In the genomic region with DNA sequence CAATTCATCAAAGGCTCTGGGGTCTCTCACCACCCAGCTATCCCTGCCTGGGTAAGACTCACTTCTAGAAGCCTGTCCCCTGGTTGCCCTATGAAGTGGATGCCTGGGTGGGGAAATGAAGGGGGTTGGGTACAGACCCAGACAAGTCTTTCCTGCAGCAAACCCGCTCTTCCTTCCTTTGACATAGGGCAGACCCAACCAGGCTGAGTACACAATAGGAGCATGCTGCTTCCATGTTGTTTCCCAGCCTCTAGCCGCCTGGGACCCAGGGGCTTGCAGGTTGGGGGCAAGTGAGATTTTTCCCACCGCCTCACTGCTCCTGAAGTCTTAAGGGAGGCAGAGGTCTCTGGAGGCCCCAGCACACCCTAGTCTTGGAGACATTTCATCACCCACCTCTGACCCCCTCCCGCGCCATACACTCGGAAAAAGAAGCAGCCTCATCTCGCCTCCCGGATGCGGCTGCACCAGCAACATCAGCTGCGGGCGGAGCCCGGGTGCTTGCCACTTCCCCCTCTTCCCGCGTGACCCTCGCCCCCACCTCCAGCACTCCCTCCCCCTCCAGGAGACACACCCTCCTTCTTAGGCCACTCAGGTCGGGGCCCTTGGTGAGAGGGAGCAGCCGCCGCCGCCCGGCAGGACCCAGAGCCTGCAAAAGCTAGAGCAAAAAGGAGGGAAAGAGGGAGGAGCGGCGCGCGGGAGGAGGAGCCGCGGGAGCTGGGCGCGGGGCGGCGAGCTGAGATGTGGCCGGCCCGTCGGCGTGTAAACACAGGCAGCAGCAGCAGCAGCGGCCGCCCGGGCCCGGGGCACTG, we compare ENCODE assay signal across 1 mouse cellular context.
A peak's percentile ranks its signal among the peaks of the same experiment; 100 is the strongest.
TF ChIP-seq lines count a peak whose summit lies in the region.

A gene (plus strand): TSS at position 746 of the 809 bp plus-strand sequence.

TF ChIP-seq in CH12.LX, 34 proteins besides CTCF, POLR2A, EP300 and RAD21:
- no peak for TF ChIP-seq KAT2A (IDR thresholded peaks at IDR 0.05; ENCODE audit: insufficient replicate concordance, low read length)
- no peak for TF ChIP-seq IRF4 (IDR thresholded peaks at IDR 0.05; ENCODE audit: low read depth, low read length)
- no peak for TF ChIP-seq ZKSCAN1 (IDR thresholded peaks at IDR 0.05; ENCODE audit: borderline replicate concordance, low read depth, low read length)
- TF ChIP-seq TCF12 (IDR thresholded peaks at IDR 0.05; ENCODE audit: low read depth, low read length) = no peak
- TF ChIP-seq NELFE (IDR thresholded peaks at IDR 0.05; ENCODE audit: low read depth, low read length) = no peak
- no peak for TF ChIP-seq SIN3A (IDR thresholded peaks at IDR 0.05; ENCODE audit: low read length)
- TF ChIP-seq BHLHE40 (IDR thresholded peaks at IDR 0.05; ENCODE audit: low read depth, low read length) = peak; percentile 24; the same call in 1 of the 2 replicates
- TF ChIP-seq ZMIZ1 (IDR thresholded peaks at IDR 0.05; ENCODE audit: low read depth, low read length) = no peak
- peak; percentile 34 for TF ChIP-seq USF1 (IDR thresholded peaks at IDR 0.05; ENCODE audit: low read depth, low read length)
- no peak for TF ChIP-seq NRF1 (IDR thresholded peaks at IDR 0.05; ENCODE audit: low read depth, low read length)
- peak; percentile 24; the same call in 1 of the 2 replicates for TF ChIP-seq ELF1 (IDR thresholded peaks at IDR 0.05; ENCODE audit: low read depth, low read length)
- TF ChIP-seq ETS1 (conservative IDR thresholded peaks at IDR 0.05; ENCODE audit: low read depth, low read length) = no peak
- TF ChIP-seq MAZ (IDR thresholded peaks at IDR 0.05; ENCODE audit: low read depth, low read length) = peak; percentile 63; the same call in 1 of the 2 replicates
- TF ChIP-seq MAX (IDR thresholded peaks at IDR 0.05; ENCODE audit: low read length) = no peak
